Comparison of ENCODE assay signal across 9 mouse cellular contexts in the genomic region with DNA sequence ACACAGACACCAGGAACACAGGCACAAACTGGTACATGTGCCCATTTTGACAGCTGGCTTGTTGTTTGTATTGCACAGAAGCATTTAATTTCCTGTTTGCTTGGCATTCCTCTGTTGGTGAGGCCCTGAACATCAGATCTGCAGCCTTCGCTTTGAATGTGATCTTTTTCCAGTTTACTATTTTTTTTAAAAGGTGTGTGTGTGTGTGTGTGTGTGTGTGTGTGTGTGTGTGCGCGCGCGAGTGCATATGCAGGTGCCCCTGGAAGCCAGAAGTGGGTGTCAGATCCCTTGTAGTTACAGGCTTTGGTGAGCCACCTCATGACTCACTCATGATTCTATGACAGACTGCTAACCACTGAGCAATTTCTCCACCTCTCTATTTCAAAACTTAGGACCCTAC.
"Had no signal": no experiment of that assay in that cellular context is flagged by ENCODE, and none has a peak within 500 bp of the region (broad histone marks: within the 10 kb centered on the region; RNA-seq: fewer than 3 reads in every experiment).

No protein-coding gene starts in this region.

- DNase-seq: kidney, adult 8-10 months; kidney, postnatal 10 days; kidney, postnatal 4 days; liver; liver, embryonic 13.5 days; liver, postnatal 0 days; retina, postnatal 1 day had no signal

- ATAC-seq: liver, postnatal 0 days; lung, postnatal 0 days; midbrain, embryonic 13.5 days had no signal
